13 mouse cellular contexts compared by ENCODE assay signal in genomic region chr4:136213629-136214028, GRCm38 (mm10). TPM values are rescaled to one million over a fixed set of nuclear protein-coding genes. Genes with fewer than 3 reads are reported as not detected.
DNase-seq lines count a peak whose midpoint lies in the region; ATAC-seq and TF ChIP-seq lines count a peak whose summit lies in the region.
"Had no signal": no experiment of that assay in that cellular context is flagged by ENCODE, and none has a peak within 500 bp of the region (broad histone marks: within the 10 kb centered on the region; RNA-seq: fewer than 3 reads in every experiment).

No protein-coding gene starts in this region.

- 58% methylated on average over 7 of the region's 7 CpGs for WGBS in liver, postnatal 0 days (ENCODE audit: insufficient replicate concordance)

- 0 out of 2 replicates have a peak, but pooled peaks cover 2% of the 10 kb centered on the region for H3K27me3 ChIP-seq in liver, postnatal 0 days (ENCODE audit: insufficient read depth, low read length)
- H3K27me3 ChIP-seq: hindbrain, embryonic 15.5 days had no signal

- peak; percentile 44 for ATAC-seq in liver, postnatal 0 days

- H3K9me3 ChIP-seq in liver, postnatal 0 days (ENCODE audit: low read length) = no peaks in the 10 kb centered on the region
- H3K9me3 ChIP-seq: G1E; hindbrain, embryonic 15.5 days had no signal

- H3K27ac ChIP-seq in liver, postnatal 0 days (ENCODE audit: low read depth) = peak overlapping the region; percentile 95
- H3K27ac ChIP-seq: heart, adult 2 months; hindbrain, embryonic 15.5 days had no signal

- peak; percentile 62 for DNase-seq in testis, postnatal 10 days (ENCODE audit: low spot score)
- DNase-seq in testis, postnatal 14 days (ENCODE audit: low spot score) = no peak
- peak; percentile 78 to 80 for DNase-seq in kidney, adult 8-10 months
- DNase-seq in liver, postnatal 0 days = peak; percentile 81
- DNase-seq in spleen, adult 18-20 months = no peak
- DNase-seq in embryo, embryonic 11 days = no peak
- DNase-seq in left cerebral cortex, adult 9 months (ENCODE audit: low spot score in 2 of 2) = no peak
- DNase-seq: cerebellum, adult 9-11 months; right cerebral cortex, postnatal 25 days had no signal

- no peak overlapping the region for H3K4me2 ChIP-seq in liver, postnatal 0 days (ENCODE audit: low read depth, low read length)
- H3K4me2 ChIP-seq: hindbrain, embryonic 15.5 days had no signal

- H3K36me3 ChIP-seq in liver, postnatal 0 days (replicated peaks; ENCODE audit: insufficient read depth, low read length) = no peaks in the 10 kb centered on the region
- H3K36me3 ChIP-seq: G1E; hindbrain, embryonic 15.5 days had no signal

- no peak overlapping the region for H3K9ac ChIP-seq in liver, postnatal 0 days (replicated peaks)
- H3K9ac ChIP-seq: hindbrain, embryonic 15.5 days had no signal

- H3K4me3 ChIP-seq in liver, postnatal 0 days (ENCODE audit: low read depth, low read length) = no peak overlapping the region
- H3K4me3 ChIP-seq: erythroblast, embryonic 14.5 days; heart, adult 2 months; hindbrain, embryonic 15.5 days had no signal

- no peaks in the 10 kb centered on the region for H3K4me1 ChIP-seq in liver, postnatal 0 days (ENCODE audit: insufficient read depth)

- no peak for TF ChIP-seq EP300 in liver, postnatal 0 days (IDR thresholded peaks at IDR 0.05; ENCODE audit: low read depth)

- TF ChIP-seq CTCF in liver, postnatal 0 days (IDR thresholded peaks at IDR 0.05; ENCODE audit: low read depth) = no peak

RNA-seq across cellular contexts. Expression of gene Asap3, which starts 7.5 kb away (rescaled TPM):
- 4.5 and 4.8 TPM in 2 replicates for polyA plus RNA-seq in liver, postnatal 0 days (2015; fragmentation: Nextera tagmentation; extraction: Ambion mirVana)

RNA-seq across cellular contexts. Expression of gene Tcea3, which starts 33.9 kb away (rescaled TPM):
- polyA plus RNA-seq in liver, postnatal 0 days (2015; fragmentation: Nextera tagmentation; extraction: Ambion mirVana) = 37.6 and 41.7 TPM in 2 replicates
- polyA plus RNA-seq: erythroblast, embryonic 14.5 days; G1E had no signal

RNA-seq across cellular contexts. Expression of gene E2f2, which starts 41.4 kb away (rescaled TPM):
- polyA plus RNA-seq in liver, postnatal 0 days (2015; fragmentation: Nextera tagmentation; extraction: Ambion mirVana) = 48.6 and 50.2 TPM in 2 replicates

Comparison
In these comparisons a context has a peak if more than half of its experiments do, and no peak if none do; other contexts are left out.
1. DNase-seq: peak in testis, postnatal 10 days (single experiment), kidney, adult 8-10 months (2 of 2) and liver, postnatal 0 days (single experiment); none in testis, postnatal 14 days (single experiment), spleen, adult 18-20 months (0 of 2), embryo, embryonic 11 days (single experiment) and left cerebral cortex, adult 9 months (0 of 2).